Mouse (Mus musculus) left cerebral cortex, postnatal 10 days (tissue): ENCODE measurements around the gene Treml1. TPM values are rescaled to one million over a fixed set of nuclear protein-coding genes. Genes with fewer than 3 reads are reported as not detected.
"Not testable (repeated sequence)": the region's sequence is repeated elsewhere in the genome, so short reads cannot be mapped to it uniquely, and the experiment has no call there.

Source experiments
- DNase-seq, 2 experiments: peaks; one replicate each; pipeline ENCODE4 v3.0.0; 2021 to 2022; ENCODE audit warnings: low spot score in 2 of 2, mixed read lengths in 1 of 2; ENCODE audit errors: extremely low spot score in 1 of 2
- intact Hi-C: fragments of 180-260 bp; cut with DNase I; formaldehyde crosslinking; loops from one replicate; pipeline ENCODE4 v1.15.1; 2025
- total RNA-seq, 2 experiments: library from RNA; stranded (reverse); gene quantifications; 2 replicates each; pipeline ENCODE4 v1.2.3; 2021

Treml1 gene
- total RNA-seq, result under 1 TPM; 0.45 to 0.99 TPM

DNA sequence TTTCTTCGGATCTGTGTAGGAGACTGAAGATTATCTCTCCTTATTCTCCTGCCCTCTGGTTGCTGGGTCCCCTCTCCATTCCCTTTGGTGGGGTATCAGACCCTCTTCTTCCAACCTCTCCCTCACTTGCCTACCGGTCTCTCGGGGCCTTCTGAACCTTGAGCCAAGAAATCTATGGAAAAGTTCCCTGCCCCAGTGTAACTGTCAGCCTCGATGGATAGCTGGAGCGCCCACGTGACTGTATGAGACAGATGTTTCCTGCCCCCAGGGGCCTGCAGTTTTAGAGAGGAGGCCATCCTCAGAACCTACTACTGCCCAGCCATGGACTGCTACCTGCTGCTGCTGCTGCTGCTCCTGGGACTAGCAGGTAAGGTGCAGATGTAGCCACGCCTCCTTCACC is at the start of gene Treml1:
Gene Treml1, plus strand, starts transcription at position 301 of the 400 bp plus-strand sequence.
- DNase-seq, result no peak

DNA sequence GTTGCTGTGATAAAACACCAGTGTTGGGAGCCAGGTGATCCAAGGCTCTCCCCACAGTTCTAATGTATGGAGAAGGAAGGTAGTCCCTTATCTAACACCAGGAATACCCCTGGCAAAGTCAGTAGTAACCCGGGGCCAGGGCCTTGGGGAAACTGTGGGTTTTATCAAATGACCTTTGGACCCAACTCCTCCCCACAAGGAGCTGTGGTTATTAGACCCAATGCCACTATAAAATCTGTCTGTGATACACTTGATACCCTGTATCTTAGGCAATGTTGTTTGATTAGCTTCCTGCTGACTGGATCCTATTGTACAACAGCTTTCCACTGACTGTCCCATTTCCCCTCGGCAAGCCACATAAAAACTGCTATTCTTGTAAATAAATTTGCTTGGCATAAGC is 47.6 kb upstream of the Treml1 start:
- intact Hi-C loops, result no loop called here
- DNase-seq, result no peak

More for the DNA sequence above, at the start of gene Treml1:
- intact Hi-C loops, result no loop called here

DNA sequence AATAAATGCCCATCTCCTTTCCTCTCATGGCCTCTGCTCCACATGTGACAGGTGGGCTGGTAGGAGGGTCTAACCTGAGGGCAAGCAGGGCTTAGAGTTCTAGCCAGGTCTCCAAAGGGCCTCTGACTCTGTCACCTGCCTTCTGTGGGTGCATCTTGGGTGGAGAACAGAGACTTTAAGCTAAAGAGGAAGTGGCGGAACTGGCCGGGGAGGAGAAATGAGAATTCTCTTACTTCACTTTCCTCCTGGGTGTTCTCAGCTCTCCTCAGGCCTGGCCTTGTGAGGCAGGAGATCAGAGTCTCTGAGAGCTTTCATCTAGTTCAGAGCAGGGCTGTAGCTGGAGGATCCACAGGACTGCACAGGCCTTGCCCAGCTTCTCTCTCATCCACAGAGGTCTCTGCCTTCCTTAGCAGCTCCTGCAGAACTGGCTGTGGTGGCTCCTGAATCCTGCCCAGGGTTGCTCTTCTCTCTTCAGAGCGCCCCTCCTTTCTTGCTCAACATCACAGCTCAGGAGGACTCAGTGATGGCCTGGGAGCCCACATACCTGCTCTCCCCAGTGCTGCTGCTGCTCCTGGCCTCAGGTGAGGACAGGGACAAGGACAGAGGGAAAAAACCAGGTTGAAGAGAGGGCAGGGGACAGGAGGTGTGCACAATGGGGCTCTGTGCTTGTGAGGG is 43.7 kb upstream of the Treml1 start, which contains the start of gene B430306N03Rik:
Gene B430306N03Rik, plus strand, starts transcription at position 237 of the 675 bp plus-strand sequence.
- DNase-seq, intact Hi-C loops: not testable (repeated sequence)

DNA sequence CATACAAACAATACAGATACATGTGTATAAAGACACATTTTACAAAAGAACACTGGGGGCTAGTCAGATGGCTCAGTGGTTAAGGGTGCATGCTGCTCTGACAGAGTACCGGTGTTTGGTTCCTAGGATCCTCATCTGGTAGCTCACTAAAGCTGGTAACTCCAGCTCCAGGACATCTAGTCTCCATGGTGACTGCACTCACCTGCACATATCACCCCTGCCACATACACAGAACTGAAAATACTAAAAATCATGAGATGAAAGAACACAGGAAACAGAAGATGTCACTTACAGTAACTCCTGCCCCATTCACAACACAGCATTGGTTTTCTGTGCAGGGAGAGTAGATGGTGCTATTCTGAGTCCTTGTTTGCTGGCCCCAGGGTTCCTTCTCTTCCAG is 41.0 kb upstream of the Treml1 start:
- intact Hi-C loops, result no loop called here
- DNase-seq, result no peak

DNA sequence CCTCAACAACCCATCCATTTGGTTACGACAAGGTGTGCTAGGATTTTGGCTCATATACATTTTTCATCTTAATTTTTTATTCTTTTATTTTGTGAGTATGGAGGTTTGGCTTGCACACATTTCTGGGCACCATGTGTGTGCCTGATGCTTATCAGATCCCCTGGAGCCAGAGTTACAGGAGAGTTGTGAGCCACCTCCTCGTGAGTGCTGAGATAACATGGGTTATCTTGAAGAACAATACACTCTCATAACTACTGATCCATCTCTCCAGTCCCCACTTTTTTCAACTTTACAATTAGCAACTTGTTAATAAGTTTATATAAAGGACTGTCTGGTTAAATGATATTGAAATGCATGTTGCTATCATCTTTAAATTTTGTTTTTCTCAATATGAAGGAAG is 38.4 kb upstream of the Treml1 start:
- DNase-seq, result no peak
- intact Hi-C loops, result no loop called here

DNA sequence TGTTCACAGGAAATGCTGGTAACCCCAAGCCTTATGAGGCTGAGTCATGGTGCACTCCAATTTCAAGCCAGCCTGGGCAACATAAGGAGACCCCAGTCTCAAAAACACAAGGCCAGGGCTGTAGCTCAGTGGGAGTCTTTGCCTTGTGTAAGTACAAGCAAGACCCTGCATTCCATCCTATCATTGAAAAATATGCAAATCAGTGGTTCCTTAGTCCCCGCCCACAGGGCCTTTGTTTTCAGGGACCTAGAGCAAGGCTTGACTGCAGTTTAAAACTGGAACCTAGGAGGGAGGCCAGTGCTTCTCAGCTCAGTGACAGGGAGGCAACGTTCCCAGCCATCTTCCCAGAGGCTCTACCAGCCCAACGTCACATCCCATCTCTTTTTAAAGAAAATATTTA is 36.5 kb upstream of the Treml1 start:
- no peak for DNase-seq
- intact Hi-C loops, result no loop called here

DNA sequence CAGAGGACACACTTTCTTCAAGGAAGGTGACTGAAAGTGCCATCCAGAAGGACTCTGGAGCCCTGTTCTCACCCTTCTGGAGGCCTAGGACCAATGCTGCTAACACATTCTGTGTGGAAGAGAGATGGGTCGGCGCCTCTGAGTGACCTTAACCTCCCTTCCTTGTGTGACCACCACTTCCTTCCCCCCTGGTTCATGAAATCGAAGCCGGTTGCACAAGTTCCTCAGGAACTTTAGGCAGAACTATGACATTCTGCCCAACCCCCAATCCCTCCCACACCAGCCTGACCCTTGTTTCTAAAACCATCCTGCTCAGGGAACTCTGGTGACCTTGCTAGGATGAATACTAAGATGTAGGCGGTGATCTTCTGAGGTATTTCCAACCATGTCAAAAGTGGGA is 35.5 kb upstream of the Treml1 start:
- no peak for DNase-seq
- intact Hi-C loops, result no loop called here

DNA sequence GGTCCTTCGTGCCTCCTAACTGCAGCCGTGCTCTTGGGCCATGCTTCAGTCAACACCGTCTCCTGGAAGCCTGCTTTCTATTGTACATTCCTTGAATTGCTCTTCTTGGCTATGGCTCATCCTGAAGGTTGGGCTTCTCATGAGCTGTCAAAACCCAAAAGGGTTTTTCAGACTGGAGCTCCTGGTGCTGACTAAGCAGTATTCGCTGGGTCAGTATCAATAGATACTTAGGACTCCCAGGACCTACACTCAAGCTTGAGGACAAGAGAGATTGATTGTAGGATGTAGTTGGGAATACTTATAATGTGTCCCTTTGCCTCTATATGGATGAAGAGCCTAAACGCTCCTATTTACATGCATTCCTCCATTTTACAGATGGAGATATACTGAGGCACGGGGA is 34.6 kb upstream of the Treml1 start:
- intact Hi-C loops, result loop anchor here (5.0 kb wide), 1 partner anchor 38 kb away; no protein-coding TSS in a partner anchor

DNA sequence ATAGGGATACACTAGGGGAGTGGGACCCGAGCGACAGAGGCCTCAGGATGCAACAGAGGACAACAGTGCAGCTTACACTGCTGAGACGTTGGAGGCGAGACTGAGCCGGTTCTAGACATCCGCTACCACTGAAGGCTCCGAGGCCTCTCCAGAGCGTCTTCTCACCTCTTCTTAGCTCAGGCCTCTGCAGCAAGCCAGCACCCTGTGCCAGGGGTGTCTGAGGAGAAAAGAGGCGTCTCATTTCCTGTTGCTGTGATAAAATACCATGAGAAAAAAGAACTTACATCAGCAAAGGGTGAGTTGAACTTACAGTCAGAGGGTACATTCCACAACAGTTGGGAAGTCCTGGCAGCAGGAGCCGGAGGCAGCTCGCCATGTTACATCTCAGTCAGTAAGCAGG is 34.1 kb upstream of the Treml1 start:
- intact Hi-C loops, result loop anchor here (5.0 kb wide), 1 partner anchor 38 kb away; no protein-coding TSS in a partner anchor
- no peak for DNase-seq

More for the DNA sequence above, 34.6 kb upstream of the Treml1 start:
- no peak for DNase-seq

DNA sequence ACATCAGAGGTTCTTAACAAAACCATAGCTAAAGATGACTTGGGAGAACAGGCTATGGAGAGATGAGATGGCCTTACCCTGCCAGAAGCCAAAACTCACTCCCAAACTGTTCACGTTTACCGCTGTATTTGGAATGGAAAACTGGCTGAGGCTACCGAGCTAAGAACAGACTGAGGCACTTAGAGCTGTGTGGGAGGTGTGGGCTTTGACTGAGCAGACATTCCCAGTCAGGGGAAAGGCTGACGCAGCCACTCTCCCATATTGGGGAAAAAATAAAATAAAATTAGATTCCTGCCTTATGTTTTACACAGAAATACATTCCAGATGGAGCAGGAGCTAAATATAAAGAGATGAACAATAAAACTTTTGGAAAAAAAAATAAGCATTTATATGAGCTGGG is 33.1 kb upstream of the Treml1 start:
- peak in 1 of 2 experiments; percentile 83 for DNase-seq
- intact Hi-C loops, result loop anchor here (5.0 kb wide), 1 partner anchor 39 kb away; no protein-coding TSS in a partner anchor

DNA sequence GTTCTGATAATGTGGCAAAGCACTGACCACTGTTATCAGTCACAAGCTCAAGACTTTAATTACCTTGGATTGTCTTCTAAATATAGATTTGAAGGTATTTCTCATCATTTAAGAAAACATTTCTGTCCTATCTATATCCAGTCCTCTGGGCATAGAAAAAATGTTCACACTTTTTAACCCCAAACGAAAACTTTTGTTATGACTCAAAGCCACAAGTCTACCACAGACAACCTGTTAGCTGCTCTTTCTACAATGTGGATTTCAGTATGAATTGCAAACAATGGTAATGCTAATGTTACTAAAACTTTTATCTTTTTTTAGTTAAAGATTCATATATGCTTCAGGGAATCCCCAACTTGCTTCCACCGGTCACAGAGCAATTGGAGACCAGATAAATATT is 27.2 kb upstream of the Treml1 start:
- no peak for DNase-seq
- intact Hi-C loops, result no loop called here

DNA sequence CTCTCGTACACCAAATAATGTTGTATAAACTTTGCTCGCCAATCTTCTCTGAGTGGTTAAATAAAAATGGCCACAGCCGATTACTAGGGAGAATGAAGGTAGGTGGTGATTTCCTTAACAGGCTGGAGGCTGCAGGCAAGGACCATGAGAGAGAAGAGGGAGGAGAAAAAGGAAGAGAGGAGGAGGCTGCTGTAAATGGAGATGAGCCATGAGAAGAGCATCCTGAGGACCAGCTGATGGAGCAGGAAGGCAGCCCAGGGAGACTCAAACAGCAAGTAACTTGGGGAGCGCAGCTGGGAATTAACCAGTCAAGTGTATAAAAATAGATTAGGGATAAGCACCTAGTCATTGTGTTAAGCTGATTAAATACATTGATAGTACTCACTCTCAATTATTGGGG is 25.5 kb upstream of the Treml1 start:
- no peak for DNase-seq
- intact Hi-C loops, result no loop called here

DNA sequence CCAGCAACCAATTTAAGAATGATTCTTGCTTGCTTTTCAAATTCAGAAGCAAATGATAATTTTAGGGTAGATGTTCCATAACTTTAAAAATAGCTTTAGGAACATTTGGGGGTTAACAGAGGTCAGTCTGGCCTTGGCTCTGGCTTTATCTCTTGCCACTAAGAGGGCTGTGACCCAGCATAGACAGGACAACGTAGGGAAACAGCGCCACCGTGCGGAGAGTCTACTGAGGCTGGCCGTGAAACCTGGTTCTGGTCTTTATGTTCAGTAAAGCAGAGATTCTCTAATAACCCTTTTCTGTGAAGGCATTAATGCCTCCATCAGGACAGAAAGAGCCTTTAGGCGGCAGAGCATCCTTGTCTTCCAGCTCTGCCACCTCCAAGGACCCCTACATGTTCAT is 22.9 kb upstream of the Treml1 start:
- DNase-seq, result peak; percentile 66 to 82
- intact Hi-C loops, result loop anchor here (2.0 to 5.0 kb wide), 3 partner anchors 55 to 235 kb away; no protein-coding TSS in a partner anchor

DNA sequence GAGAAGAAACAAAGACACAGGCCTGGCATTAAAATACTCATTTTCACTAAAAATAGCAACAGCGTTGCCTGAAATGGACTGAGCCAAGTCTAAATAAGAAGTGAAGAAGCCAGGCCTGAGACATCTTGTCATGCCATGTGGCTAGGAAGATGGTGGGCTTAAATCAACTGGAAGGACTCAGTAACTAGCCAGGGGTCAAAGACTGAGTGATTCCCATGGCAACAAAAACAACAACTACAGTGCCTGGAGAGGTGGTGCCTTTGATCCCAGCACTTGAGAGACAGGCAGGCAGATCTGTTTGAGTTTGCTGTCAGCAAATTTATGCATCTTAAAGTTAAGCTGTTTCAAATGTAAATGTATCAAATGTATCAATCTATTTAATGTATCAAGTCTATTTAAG is 19.4 kb upstream of the Treml1 start:
- no peak for DNase-seq
- intact Hi-C loops, result no loop called here

DNA sequence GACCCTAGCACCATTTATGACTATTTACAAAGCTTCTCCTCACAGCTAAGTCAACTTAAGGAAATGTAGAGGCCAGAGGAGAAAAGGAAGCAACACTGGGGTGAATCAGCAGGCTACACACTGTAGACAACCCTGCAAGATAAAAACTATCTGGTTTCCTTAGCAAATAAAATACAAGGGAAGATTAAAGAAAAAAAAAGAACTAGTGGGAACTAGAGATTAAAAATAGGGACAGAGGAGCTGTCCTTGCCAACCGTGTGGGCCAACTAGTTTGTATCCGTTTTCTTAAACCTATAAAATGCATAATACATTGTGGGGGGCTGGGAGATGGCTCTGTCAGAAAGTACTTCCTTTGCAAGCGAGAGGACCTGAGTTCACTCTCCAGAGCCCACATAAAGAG is 17.8 kb upstream of the Treml1 start:
- DNase-seq, result no peak
- intact Hi-C loops, result no loop called here

DNA sequence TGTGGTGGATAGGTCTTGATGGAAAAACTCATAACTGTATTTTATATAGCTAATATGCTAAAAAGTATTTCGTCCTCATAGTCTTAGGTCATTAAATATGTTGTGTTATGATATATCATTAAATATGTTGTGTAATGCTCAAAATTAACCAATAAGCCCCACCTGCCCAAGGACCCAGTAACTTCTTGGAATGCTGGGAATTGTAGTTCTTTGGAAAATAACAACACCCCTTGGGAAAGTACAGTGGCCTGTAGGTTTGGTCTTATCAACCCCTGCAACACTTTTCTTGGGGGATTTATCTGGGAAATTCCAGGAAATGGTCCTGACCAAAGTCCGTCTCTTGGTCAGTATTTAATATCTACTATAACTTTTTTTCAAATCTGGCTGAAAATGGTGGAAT is 16.7 kb upstream of the Treml1 start:
- intact Hi-C loops, result no loop called here
- no peak for DNase-seq

DNA sequence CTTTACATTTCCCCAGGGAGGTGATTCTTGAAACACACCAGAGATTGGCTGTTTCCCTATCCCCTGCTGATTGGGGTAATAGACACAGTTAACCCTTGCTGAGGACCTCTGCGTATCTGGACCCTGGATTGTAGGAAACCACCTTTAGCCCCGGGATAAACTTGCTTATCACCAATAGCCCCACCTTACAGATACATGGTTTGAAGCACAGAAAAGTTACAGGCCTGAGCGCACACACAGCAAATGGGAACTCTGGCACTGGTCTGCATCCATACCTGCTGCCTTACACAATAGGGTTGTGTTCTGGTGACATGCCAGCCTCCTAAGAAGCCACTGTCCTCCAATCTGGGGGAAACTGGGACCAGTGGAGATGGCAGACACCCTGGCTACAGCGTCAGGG is 13.9 kb upstream of the Treml1 start:
- intact Hi-C loops, result no loop called here
- DNase-seq, result no peak

DNA sequence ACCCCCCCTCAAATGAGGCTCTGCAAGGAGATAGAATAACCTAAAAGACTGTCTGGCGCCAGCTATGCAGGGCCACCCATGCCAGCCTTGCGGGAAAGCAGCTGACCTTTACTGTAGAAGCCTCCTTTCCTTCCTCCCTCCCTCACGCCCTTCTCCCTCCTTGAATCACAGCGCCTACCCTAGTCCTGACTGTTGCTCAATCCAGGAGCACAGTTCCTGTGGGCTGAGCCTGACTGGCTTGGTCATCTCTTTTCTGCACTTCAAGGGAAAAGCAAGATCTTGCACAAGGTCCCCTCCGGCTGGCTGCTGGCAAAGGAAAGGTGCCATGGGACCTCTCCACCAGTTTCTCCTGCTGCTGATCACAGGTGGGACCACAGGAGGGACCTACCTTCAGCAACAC is 13.5 kb upstream of the Treml1 start, which contains the start of gene Trem2:
Gene Trem2, plus strand, starts transcription at position 171 of the 400 bp plus-strand sequence.
- DNase-seq, result no peak
- intact Hi-C loops, result no loop called here

DNA sequence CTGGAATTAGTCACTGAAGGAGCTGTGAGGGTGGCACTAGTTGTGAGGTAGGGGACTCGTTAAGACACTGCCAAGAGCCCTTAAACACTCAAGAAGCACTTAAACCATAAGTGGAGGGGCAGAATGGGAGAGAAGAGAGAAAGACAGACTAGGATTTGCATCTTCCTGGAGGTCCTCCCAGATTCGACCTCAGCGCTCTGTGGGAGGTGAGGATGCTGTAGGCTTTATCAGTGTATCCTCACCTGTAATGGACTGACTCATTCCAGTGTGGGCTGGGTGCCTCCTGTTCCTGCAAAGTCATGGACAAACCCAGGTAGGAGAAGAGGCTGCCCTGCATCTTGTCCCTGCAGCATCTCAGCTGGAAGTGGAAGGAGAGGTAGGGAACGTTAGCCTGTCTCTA is 12.9 kb upstream of the Treml1 start:
- intact Hi-C loops, result no loop called here
- no peak for DNase-seq

DNA sequence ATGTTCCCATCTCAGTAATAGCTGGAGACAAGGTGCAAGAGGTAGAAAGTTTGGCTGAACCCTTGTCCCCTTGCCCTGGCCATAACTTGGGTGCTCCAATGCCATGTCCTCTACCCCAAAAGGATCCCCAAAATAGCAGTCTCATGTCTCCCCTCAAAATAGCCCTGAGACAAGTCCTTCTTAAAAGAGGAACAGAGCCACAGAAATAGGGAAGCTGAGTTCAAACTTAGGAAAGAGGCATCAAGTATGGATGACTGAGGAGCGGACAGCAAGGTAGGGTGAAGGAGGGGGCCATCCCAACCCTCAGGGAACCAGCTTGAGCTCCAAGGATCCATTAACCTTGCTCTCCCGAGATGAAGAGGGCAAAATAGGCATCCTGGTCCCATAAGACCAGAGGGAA is 12.4 kb upstream of the Treml1 start:
- intact Hi-C loops, result no loop called here
- DNase-seq, result no peak

DNA sequence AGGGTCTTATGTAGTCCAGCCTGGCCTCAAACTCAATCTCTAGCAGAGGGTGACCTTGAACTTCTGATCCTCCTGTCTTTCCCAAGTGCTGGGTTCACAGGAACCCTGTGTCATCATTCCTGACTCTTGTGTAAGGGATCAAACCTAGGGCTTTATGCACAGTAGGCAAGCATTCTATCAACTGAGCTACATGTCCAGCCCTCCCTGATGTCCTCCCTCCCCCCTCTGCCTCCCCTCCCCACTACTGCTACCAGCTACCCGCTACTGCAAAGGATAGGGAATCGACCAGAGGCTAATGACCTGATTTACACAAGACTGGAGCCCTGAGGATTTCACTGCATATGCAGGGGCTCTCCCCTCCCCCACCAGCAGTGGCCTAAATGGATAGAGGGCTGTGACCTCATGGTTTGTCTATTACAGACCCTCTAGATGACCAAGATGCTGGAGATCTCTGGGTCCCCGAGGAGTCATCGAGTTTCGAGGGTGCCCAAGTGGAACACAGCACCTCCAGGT is 9.0 kb upstream of the Treml1 start:
- intact Hi-C loops, result no loop called here
- DNase-seq, result no peak
